Mouse (Mus musculus) testis, postnatal 14 days (tissue): ENCODE measurements around the gene Hoxb6.

Experiments
- DNase-seq: peaks from one replicate; pipeline ENCODE4 v3.0.0; 2021; ENCODE audit warnings: low spot score

The Hoxb6 gene

GRCm38 (mm10) chr11:96285771-96286738 lies 6.2 kb upstream of the Hoxb6 start, which contains the start of gene Hoxb7:
Hoxb7 (plus strand) TSS chr11:96286623.
- no peak for DNase-seq

GRCm38 (mm10) chr11:96286739-96287385 lies 5.4 kb upstream of the Hoxb6 start:
- no peak for DNase-seq

- no peak for DNase-seq
These were observed 4.9 kb upstream of the Hoxb6 start for GRCm38 (mm10) chr11:96287411-96287810.

GRCm38 (mm10) chr11:96288455-96289221 lies 3.6 kb upstream of the Hoxb6 start:
- no peak for DNase-seq

GRCm38 (mm10) chr11:96289293-96289692 lies 3.0 kb upstream of the Hoxb6 start:
- DNase-seq = no peak

GRCm38 (mm10) chr11:96289837-96290236 lies 2.4 kb upstream of the Hoxb6 start:
- no peak for DNase-seq

- no peak for DNase-seq
These were observed 1.4 kb upstream of the Hoxb6 start for GRCm38 (mm10) chr11:96290705-96291355.

GRCm38 (mm10) chr11:96292565-96293301 lies 457 bp downstream of the Hoxb6 start:
- DNase-seq = no peak

GRCm38 (mm10) chr11:96293302-96293921 lies 1.1 kb downstream of the Hoxb6 start:
- DNase-seq = no peak

GRCm38 (mm10) chr11:96294245-96295091 lies 2.2 kb downstream of the Hoxb6 start:
- DNase-seq = peak; percentile 52

GRCm38 (mm10) chr11:96295092-96295835 lies 3.0 kb downstream of the Hoxb6 start:
- DNase-seq = no peak

- no peak for DNase-seq
These were observed 4.7 kb downstream of the Hoxb6 start for GRCm38 (mm10) chr11:96296997-96297396.

GRCm38 (mm10) chr11:96297428-96297827 lies 5.2 kb downstream of the Hoxb6 start:
- no peak for DNase-seq

- DNase-seq = no peak
These were observed 5.8 kb downstream of the Hoxb6 start for GRCm38 (mm10) chr11:96297968-96298635.

- no peak for DNase-seq
These were observed 6.8 kb downstream of the Hoxb6 start for GRCm38 (mm10) chr11:96298895-96299667.

GRCm38 (mm10) chr11:96299781-96300180 lies 7.5 kb downstream of the Hoxb6 start:
- no peak for DNase-seq

GRCm38 (mm10) chr11:96300354-96301063 lies 8.2 kb downstream of the Hoxb6 start:
- DNase-seq = no peak
